Mouse (Mus musculus) lung, embryonic 16.5 days (tissue): ENCODE measurements around the gene Rrp1b. TPM values are rescaled to one million over a fixed set of nuclear protein-coding genes. Genes with fewer than 3 reads are reported as not detected.

Experiments
- ATAC-seq: fragments of 200-750 bp; cut with Nextera tagmentation; 2 replicates; pipeline ENCODE4 v1.8.0; 2017; ENCODE audit warnings: low read depth, mild to moderate bottlenecking, moderate library complexity
- H3K27ac ChIP-seq: fragments of 300-500 bp; sonication (generic); 2 replicates; pipeline ENCODE4 v1.5.1; 2014; ENCODE audit warnings: mild to moderate bottlenecking, control low read depth, low read length
- H3K27me3 ChIP-seq: fragments of 300-500 bp; sonication (generic); 2 replicates; pipeline ENCODE4 v1.6.1; 2014; ENCODE audit warnings: low read depth, low read length, mixed read lengths; ENCODE audit not compliant: control insufficient read depth, insufficient read depth
- H3K36me3 ChIP-seq: fragments of 300-500 bp; sonication (generic); 2 replicates; pipeline ENCODE4 v1.6.1; 2014; ENCODE audit warnings: low read length; ENCODE audit not compliant: control insufficient read depth, insufficient read depth
- H3K4me1 ChIP-seq: fragments of 300-500 bp; sonication (generic); replicated peaks from 2 replicates; pipeline ENCODE4 v1.6.1; 2014; ENCODE audit warnings: low read length, mixed read lengths; ENCODE audit not compliant: control insufficient read depth, insufficient read depth
- H3K4me2 ChIP-seq: fragments of 300-500 bp; sonication (generic); 2 replicates; pipeline ENCODE4 v1.6.1; 2014; ENCODE audit warnings: low read depth, low read length, control low read depth
- H3K4me3 ChIP-seq: fragments of 300-500 bp; sonication (generic); 2 replicates; pipeline ENCODE4 v1.5.1; 2014; ENCODE audit warnings: mild to moderate bottlenecking, low read length, control low read depth
- H3K9ac ChIP-seq: fragments of 300-500 bp; sonication (generic); 2 replicates; pipeline ENCODE4 v1.6.1; 2014; ENCODE audit warnings: low read length, control low read depth
- H3K9me3 ChIP-seq: fragments of 300-500 bp; sonication (generic); 2 replicates; pipeline ENCODE4 v1.6.1; 2016; ENCODE audit warnings: low read length; ENCODE audit not compliant: control insufficient read depth
- WGBS: fragments of 180-500 bp; shearing (Covaris S2); extraction: QIAGEN DNeasy Blood & Tissue Kit; methylation state at CpG from one replicate; pipeline ENCODE4 v1.1.7; 2014; 5-methylcytosine and 5-hydroxymethylcytosine counted together
- polyA plus RNA-seq: library from polyadenylated mRNA; unstranded; fragments of >200 nt; fragmentation: Nextera tagmentation; extraction: Ambion mirVana; gene quantifications from 2 replicates; pipeline ENCODE4 v1.2.1, GENCODE M21; 2015

Rrp1b gene
- polyA plus RNA-seq, 1 experiment from 2014 or later, result 58.5 TPM

- Histone ChIP-seq H3K27ac (no peak overlapping the region), H3K9ac (no peak overlapping the region), H3K9me3 (0 out of 2 replicates have a peak, but pooled peaks cover 3% of the 10 kb centered on the region), H3K27me3 (no peaks in the 10 kb centered on the region), H3K4me3 (no peak overlapping the region), H3K4me1 (0 out of 2 replicates have a peak, but pooled peaks cover 2% of the 10 kb centered on the region), H3K36me3 (no peaks in the 10 kb centered on the region), H3K4me2 (no peak overlapping the region)
- WGBS, result 87% methylated on average over 3 of the region's 3 CpGs
- ATAC-seq, result no peak
These were observed 32.6 kb upstream of the Rrp1b start for GRCm38 (mm10) chr17:32003251-32003650.

GRCm38 (mm10) chr17:32006800-32007199, 29.1 kb upstream of the Rrp1b start:
- H3K4me2 ChIP-seq, result no peak overlapping the region
- 0 out of 2 replicates have a peak, but pooled peaks cover 3% of the 10 kb centered on the region for H3K9me3 ChIP-seq
- peak; percentile 82 for ATAC-seq
- no peak overlapping the region for H3K27ac ChIP-seq
- no peak overlapping the region for H3K9ac ChIP-seq
- 0 out of 2 replicates have a peak, but pooled peaks cover 2% of the 10 kb centered on the region for H3K4me1 ChIP-seq
- H3K4me3 ChIP-seq, result no peak overlapping the region
- no peaks in the 10 kb centered on the region for H3K36me3 ChIP-seq
- WGBS, result 28% methylated on average over 5 of the region's 5 CpGs
- no peaks in the 10 kb centered on the region for H3K27me3 ChIP-seq

- no peak overlapping the region for H3K27ac ChIP-seq
- no peak overlapping the region for H3K9ac ChIP-seq
- H3K36me3 ChIP-seq, result no peaks in the 10 kb centered on the region
- H3K4me3 ChIP-seq, result no peak overlapping the region
- WGBS, result 72% methylated on average over 6 of the region's 6 CpGs
- H3K4me1 ChIP-seq, result peaks cover 1% of the 10 kb centered on the region; the same call in 1 of the 2 replicates
- no peak overlapping the region for H3K4me2 ChIP-seq
- no peaks in the 10 kb centered on the region for H3K9me3 ChIP-seq
- H3K27me3 ChIP-seq, result no peaks in the 10 kb centered on the region
- ATAC-seq, result no peak
These were observed 24.2 kb upstream of the Rrp1b start for GRCm38 (mm10) chr17:32011694-32012093.

GRCm38 (mm10) chr17:32012254-32012653, 23.6 kb upstream of the Rrp1b start:
- H3K4me2 ChIP-seq, result no peak overlapping the region
- no peak overlapping the region for H3K27ac ChIP-seq
- no peaks in the 10 kb centered on the region for H3K27me3 ChIP-seq
- H3K36me3 ChIP-seq, result no peaks in the 10 kb centered on the region
- no peaks in the 10 kb centered on the region; the same call in 1 of the 2 replicates for H3K4me1 ChIP-seq
- no peak overlapping the region for H3K4me3 ChIP-seq
- WGBS, result 33% methylated on average over 3 of the region's 3 CpGs
- no peak overlapping the region for H3K9ac ChIP-seq
- ATAC-seq, result no peak
- no peaks in the 10 kb centered on the region for H3K9me3 ChIP-seq

- Histone ChIP-seq H3K4me1 (no peaks in the 10 kb centered on the region; the same call in 1 of the 2 replicates), H3K4me2 (no peak overlapping the region), H3K9ac (no peak overlapping the region), H3K9me3 (no peaks in the 10 kb centered on the region), H3K27ac (0 out of 2 replicates have a peak overlapping the region, but pooled peaks have one; percentile 5), H3K4me3 (no peak overlapping the region), H3K36me3 (no peaks in the 10 kb centered on the region), H3K27me3 (no peaks in the 10 kb centered on the region)
- ATAC-seq, result peak; percentile 56; the same call in 1 of the 2 replicates
These were observed 22.2 kb upstream of the Rrp1b start for GRCm38 (mm10) chr17:32013659-32014058.

- H3K4me1 ChIP-seq, result no peaks in the 10 kb centered on the region; the same call in 1 of the 2 replicates
- no peak overlapping the region for H3K27ac ChIP-seq
- H3K4me2 ChIP-seq, result no peak overlapping the region
- H3K4me3 ChIP-seq, result no peak overlapping the region
- H3K9me3 ChIP-seq, result no peaks in the 10 kb centered on the region
- 87% methylated on average over 8 of the region's 8 CpGs for WGBS
- no peak for ATAC-seq
- no peak overlapping the region for H3K9ac ChIP-seq
- no peaks in the 10 kb centered on the region for H3K27me3 ChIP-seq
- H3K36me3 ChIP-seq, result no peaks in the 10 kb centered on the region
These were observed 19.4 kb upstream of the Rrp1b start for GRCm38 (mm10) chr17:32016481-32016880.

GRCm38 (mm10) chr17:32018127-32018894, 17.6 kb upstream of the Rrp1b start:
- Histone ChIP-seq H3K27ac (no peak overlapping the region; the same call in 1 of the 2 replicates), H3K27me3 (no peaks in the 10 kb centered on the region), H3K36me3 (no peaks in the 10 kb centered on the region), H3K9ac (no peak overlapping the region; the same call in 1 of the 2 replicates), H3K4me2 (no peak overlapping the region), H3K4me3 (no peak overlapping the region), H3K9me3 (no peaks in the 10 kb centered on the region), H3K4me1 (peaks cover 2% of the 10 kb centered on the region)
- WGBS, result 70% methylated on average over 5 of the region's 5 CpGs
- ATAC-seq, result no peak

GRCm38 (mm10) chr17:32021981-32022380, 13.9 kb upstream of the Rrp1b start:
- Histone ChIP-seq H3K9me3 (no peaks in the 10 kb centered on the region), H3K9ac (no peak overlapping the region), H3K36me3 (no peaks in the 10 kb centered on the region), H3K4me3 (no peak overlapping the region), H3K4me1 (peaks cover 10% of the 10 kb centered on the region), H3K27me3 (no peaks in the 10 kb centered on the region), H3K27ac (no peak overlapping the region), H3K4me2 (no peak overlapping the region)
- 78% methylated on average over 3 of the region's 3 CpGs for WGBS
- ATAC-seq, result no peak

- Histone ChIP-seq H3K9me3 (no peaks in the 10 kb centered on the region), H3K4me2 (no peak overlapping the region), H3K27me3 (no peaks in the 10 kb centered on the region), H3K36me3 (no peaks in the 10 kb centered on the region), H3K9ac (no peak overlapping the region), H3K27ac (no peak overlapping the region), H3K4me3 (no peak overlapping the region), H3K4me1 (peaks cover 10% of the 10 kb centered on the region)
- ATAC-seq, result no peak
- 71% methylated on average over 6 of the region's 6 CpGs for WGBS
These were observed 13.3 kb upstream of the Rrp1b start for GRCm38 (mm10) chr17:32022551-32022950.
